Mouse (Mus musculus): ENCODE measurements at regions not wholly inside any gene's neighbourhood (a gene's known extent, or its start where the extent isn't known, plus 50 kb on each side); places are given as distances from the start of the nearest gene placed in this dataset.

- Histone ChIP-seq H3K9me3 (replicated peaks; ENCODE audit: control insufficient read depth, low read length) (no peaks in the 10 kb centered on the region; the same call in 1 of the 2 replicates), H3K27ac (ENCODE audit: low read depth, low read length) (no peak overlapping the region), H3K4me2 (ENCODE audit: low read length) (no peak overlapping the region), H3K4me3 (ENCODE audit: low read depth, low read length) (no peak overlapping the region), H3K36me3 (ENCODE audit: control insufficient read depth, insufficient read depth, low read length) (no peaks in the 10 kb centered on the region), H3K4me1 (ENCODE audit: control insufficient read depth, insufficient read depth, low read length) (no peaks in the 10 kb centered on the region), H3K9ac (ENCODE audit: low read length) (no peak overlapping the region), H3K27me3 (replicated peaks; ENCODE audit: control insufficient read depth, insufficient read depth, low read length) (peaks cover 73% of the 10 kb centered on the region)
- DNase-seq (ENCODE audit: low spot score) (no peak), ATAC-seq (no peak)
- WGBS = 88% methylated on average over 10 of the region's 10 CpGs
Observed at GRCm38 (mm10) chr14:46634251-46634650, 126.1 kb upstream of the Cdkn3 start.

- DNase-seq (ENCODE audit: low spot score) = no peak
- Histone ChIP-seq H3K9ac (ENCODE audit: low read length) (no peak overlapping the region), H3K27me3 (replicated peaks; ENCODE audit: control insufficient read depth, insufficient read depth, low read length) (peaks cover 17% of the 10 kb centered on the region), H3K4me3 (ENCODE audit: low read depth, low read length) (no peak overlapping the region), H3K4me2 (ENCODE audit: low read length) (no peak overlapping the region), H3K9me3 (replicated peaks; ENCODE audit: control insufficient read depth, low read length) (no peaks in the 10 kb centered on the region; the same call in 1 of the 2 replicates), H3K36me3 (ENCODE audit: control insufficient read depth, insufficient read depth, low read length) (no peaks in the 10 kb centered on the region), H3K27ac (ENCODE audit: low read depth, low read length) (no peak overlapping the region), H3K4me1 (ENCODE audit: control insufficient read depth, insufficient read depth, low read length) (no peaks in the 10 kb centered on the region)
- no peak for ATAC-seq
- WGBS = 95% methylated on average over 5 of the region's 5 CpGs
Observed at GRCm38 (mm10) chr14:46627690-46628089, 132.7 kb upstream of the Cdkn3 start.

- Histone ChIP-seq H3K9ac (ENCODE audit: low read length) (no peak overlapping the region), H3K4me1 (ENCODE audit: control insufficient read depth, insufficient read depth, low read length) (no peaks in the 10 kb centered on the region), H3K4me3 (ENCODE audit: low read depth, low read length) (no peak overlapping the region), H3K9me3 (replicated peaks; ENCODE audit: control insufficient read depth, low read length) (no peaks in the 10 kb centered on the region; the same call in 1 of the 2 replicates), H3K4me2 (ENCODE audit: low read length) (no peak overlapping the region), H3K27me3 (replicated peaks; ENCODE audit: control insufficient read depth, insufficient read depth, low read length) (0 out of 2 replicates have a peak, but pooled peaks cover 5% of the 10 kb centered on the region), H3K36me3 (ENCODE audit: control insufficient read depth, insufficient read depth, low read length) (no peaks in the 10 kb centered on the region), H3K27ac (ENCODE audit: low read depth, low read length) (no peak overlapping the region)
- DNase-seq (ENCODE audit: low spot score) (no peak), ATAC-seq (no peak)
- 89% methylated on average over 7 of the region's 7 CpGs for WGBS
Observed at GRCm38 (mm10) chr14:46625760-46626159, 134.6 kb upstream of the Cdkn3 start.

- no peak for ATAC-seq
- 0 out of 2 replicates have a peak, but pooled peaks cover 5% of the 10 kb centered on the region for H3K27me3 ChIP-seq (replicated peaks; ENCODE audit: control insufficient read depth, insufficient read depth, low read length)
- no peak for DNase-seq (ENCODE audit: low spot score)
- H3K9me3 ChIP-seq (replicated peaks; ENCODE audit: control insufficient read depth, low read length) = no peaks in the 10 kb centered on the region
- H3K4me3 ChIP-seq (ENCODE audit: low read depth, low read length) = no peak overlapping the region
- no peaks in the 10 kb centered on the region for H3K4me1 ChIP-seq (ENCODE audit: control insufficient read depth, insufficient read depth, low read length)
- no peaks in the 10 kb centered on the region for H3K36me3 ChIP-seq (ENCODE audit: control insufficient read depth, insufficient read depth, low read length)
- H3K9ac ChIP-seq (ENCODE audit: low read length) = no peak overlapping the region
- H3K27ac ChIP-seq (ENCODE audit: low read depth, low read length) = no peak overlapping the region
- WGBS = 89% methylated on average over 2 of the region's 2 CpGs
- no peak overlapping the region for H3K4me2 ChIP-seq (ENCODE audit: low read length)
Observed at GRCm38 (mm10) chr14:46623645-46624044, 136.7 kb upstream of the Cdkn3 start.

- Histone ChIP-seq H3K9me3 (replicated peaks; ENCODE audit: control insufficient read depth, low read length) (no peaks in the 10 kb centered on the region), H3K4me2 (ENCODE audit: low read length) (no peak overlapping the region), H3K9ac (ENCODE audit: low read length) (no peak overlapping the region), H3K27ac (ENCODE audit: low read depth, low read length) (no peak overlapping the region), H3K4me3 (ENCODE audit: low read depth, low read length) (no peak overlapping the region), H3K4me1 (ENCODE audit: control insufficient read depth, insufficient read depth, low read length) (no peaks in the 10 kb centered on the region), H3K27me3 (replicated peaks; ENCODE audit: control insufficient read depth, insufficient read depth, low read length) (no peaks in the 10 kb centered on the region), H3K36me3 (ENCODE audit: control insufficient read depth, insufficient read depth, low read length) (no peaks in the 10 kb centered on the region)
- DNase-seq (ENCODE audit: low spot score) = no peak
- 84% methylated on average over 9 of the region's 9 CpGs for WGBS
- ATAC-seq = no peak
Observed at GRCm38 (mm10) chr14:46616030-46616429, 144.3 kb upstream of the Cdkn3 start.

GRCm38 (mm10) chr14:46614936-46615335, 145.4 kb upstream of the Cdkn3 start:
- Histone ChIP-seq H3K4me1 (ENCODE audit: control insufficient read depth, insufficient read depth, low read length) (no peaks in the 10 kb centered on the region), H3K9me3 (replicated peaks; ENCODE audit: control insufficient read depth, low read length) (no peaks in the 10 kb centered on the region), H3K4me3 (ENCODE audit: low read depth, low read length) (no peak overlapping the region), H3K9ac (ENCODE audit: low read length) (no peak overlapping the region), H3K27me3 (replicated peaks; ENCODE audit: control insufficient read depth, insufficient read depth, low read length) (no peaks in the 10 kb centered on the region), H3K27ac (ENCODE audit: low read depth, low read length) (no peak overlapping the region), H3K4me2 (ENCODE audit: low read length) (no peak overlapping the region), H3K36me3 (ENCODE audit: control insufficient read depth, insufficient read depth, low read length) (no peaks in the 10 kb centered on the region)
- no peak for DNase-seq (ENCODE audit: low spot score)
- 77% methylated on average over 4 of the region's 4 CpGs for WGBS
- ATAC-seq = no peak

- Histone ChIP-seq H3K36me3 (ENCODE audit: control insufficient read depth, insufficient read depth, low read length) (no peaks in the 10 kb centered on the region), H3K27me3 (replicated peaks; ENCODE audit: control insufficient read depth, insufficient read depth, low read length) (no peaks in the 10 kb centered on the region), H3K27ac (ENCODE audit: low read depth, low read length) (no peak overlapping the region), H3K4me3 (ENCODE audit: low read depth, low read length) (no peak overlapping the region), H3K9me3 (replicated peaks; ENCODE audit: control insufficient read depth, low read length) (no peaks in the 10 kb centered on the region), H3K4me1 (ENCODE audit: control insufficient read depth, insufficient read depth, low read length) (no peaks in the 10 kb centered on the region), H3K9ac (ENCODE audit: low read length) (no peak overlapping the region), H3K4me2 (ENCODE audit: low read length) (no peak overlapping the region)
- ATAC-seq (no peak), DNase-seq (ENCODE audit: low spot score) (no peak)
- WGBS = 74% methylated on average over 4 of the region's 4 CpGs
Observed at GRCm38 (mm10) chr14:46613748-46614147, 146.6 kb upstream of the Cdkn3 start.

- no peak overlapping the region for H3K9ac ChIP-seq (ENCODE audit: low read length)
- H3K36me3 ChIP-seq (ENCODE audit: control insufficient read depth, insufficient read depth, low read length) = no peaks in the 10 kb centered on the region
- ATAC-seq (no peak), DNase-seq (ENCODE audit: low spot score) (no peak)
- H3K4me3 ChIP-seq (ENCODE audit: low read depth, low read length) = no peak overlapping the region
- no peak overlapping the region for H3K4me2 ChIP-seq (ENCODE audit: low read length)
- whole genome bisulfite sequencing = 84% methylated on average over 8 of the region's 8 CpGs
- H3K27me3 ChIP-seq (replicated peaks; ENCODE audit: control insufficient read depth, insufficient read depth, low read length) = no peaks in the 10 kb centered on the region
- H3K4me1 ChIP-seq (ENCODE audit: control insufficient read depth, insufficient read depth, low read length) = no peaks in the 10 kb centered on the region
- H3K9me3 ChIP-seq (replicated peaks; ENCODE audit: control insufficient read depth, low read length) = no peaks in the 10 kb centered on the region
- H3K27ac ChIP-seq (ENCODE audit: low read depth, low read length) = no peak overlapping the region
Observed at GRCm38 (mm10) chr14:46613211-46613610, 147.1 kb upstream of the Cdkn3 start.

- Histone ChIP-seq H3K4me3 (ENCODE audit: low read depth, low read length) (no peak overlapping the region), H3K9ac (ENCODE audit: low read length) (no peak overlapping the region), H3K27ac (ENCODE audit: low read depth, low read length) (no peak overlapping the region), H3K4me2 (ENCODE audit: low read length) (no peak overlapping the region), H3K27me3 (replicated peaks; ENCODE audit: control insufficient read depth, insufficient read depth, low read length) (no peaks in the 10 kb centered on the region), H3K9me3 (replicated peaks; ENCODE audit: control insufficient read depth, low read length) (no peaks in the 10 kb centered on the region), H3K4me1 (ENCODE audit: control insufficient read depth, insufficient read depth, low read length) (no peaks in the 10 kb centered on the region), H3K36me3 (ENCODE audit: control insufficient read depth, insufficient read depth, low read length) (no peaks in the 10 kb centered on the region)
- ATAC-seq (no peak), DNase-seq (ENCODE audit: low spot score) (no peak)
- 75% methylated on average over 9 of the region's 9 CpGs for WGBS
Observed at GRCm38 (mm10) chr14:46612584-46612983, 147.8 kb upstream of the Cdkn3 start.
